Comparison of ENCODE assay signal across 15 mouse cellular contexts in the genomic region with DNA sequence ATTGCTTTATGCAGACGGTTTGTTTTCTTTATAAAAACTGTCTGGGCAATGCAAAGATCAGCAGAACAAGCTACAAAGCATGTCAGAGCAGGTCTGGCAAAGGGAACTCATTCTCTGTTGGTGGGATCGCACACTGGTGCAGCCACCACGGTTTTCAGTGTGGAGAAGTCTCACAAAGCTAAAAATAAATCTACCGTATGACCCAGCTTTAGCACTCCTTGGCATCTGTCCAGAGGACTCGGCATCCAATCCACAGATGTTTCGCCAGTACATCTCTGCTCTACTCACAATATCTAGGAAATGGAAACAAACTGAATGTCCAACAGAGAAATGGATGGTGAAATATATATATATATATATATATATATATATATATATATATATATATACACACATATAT.
DNase-seq lines count a peak whose midpoint lies in the region; TF ChIP-seq lines count a peak whose summit lies in the region.
"Had no signal": no experiment of that assay in that cellular context is flagged by ENCODE, and none has a peak within 500 bp of the region (broad histone marks: within the 10 kb centered on the region; RNA-seq: fewer than 3 reads in every experiment).

No protein-coding gene starts in this region.

- TF ChIP-seq POLR2A in brain, embryonic 14.5 days (IDR thresholded peaks at IDR 0.05; ENCODE audit: borderline replicate concordance, extremely low read depth, insufficient read depth, insufficient read length, poor library complexity, severe bottlenecking), result no peak

- peak; percentile 37 to 46 for DNase-seq in heart, adult 18-20 months
- no peak for DNase-seq in heart, postnatal 36 days
- peak; percentile 5 for DNase-seq in left cerebral cortex, postnatal 4 days
- DNase-seq in left cerebral cortex, adult 18-20 months (ENCODE audit: low spot score in 2 of 2), result no peak
- peak; percentile 6 for DNase-seq in brain, embryonic 14.5 days (ENCODE audit: low read depth)
- peak; percentile 35 to 42 for DNase-seq in heart, postnatal 10 days
- DNase-seq in thymus, postnatal 0 days (ENCODE audit: low spot score), result no peak
- DNase-seq: adrenal gland, adult 8-10 months; B cell, adult 2 months; kidney, adult 18-20 months; kidney, postnatal 4 days; lung, adult 18-20 months; lung, postnatal 14 days; right cerebral cortex, postnatal 14 days; thymus, adult 2 months had no signal

- intact Hi-C loops in heart, postnatal 36 days (cut with DNase I), result no loop called here
- intact Hi-C loops in left cerebral cortex, postnatal 4 days (cut with DNase I), result no loop called here
- intact Hi-C loops in heart, postnatal 10 days (cut with DNase I), result no loop called here

- no peak for TF ChIP-seq CTCF in brain, embryonic 14.5 days (IDR thresholded peaks at IDR 0.05; ENCODE audit: borderline replicate concordance, extremely low read depth, insufficient read depth, insufficient read length)

Comparison
In these comparisons a context has a peak if more than half of its experiments do, and no peak if none do; other contexts are left out.
1. DNase-seq: peak in heart, adult 18-20 months (2 of 2), left cerebral cortex, postnatal 4 days (single experiment), brain, embryonic 14.5 days (single experiment) and heart, postnatal 10 days (2 of 2); none in heart, postnatal 36 days (0 of 2), left cerebral cortex, adult 18-20 months (0 of 2) and thymus, postnatal 0 days (single experiment).